Comparison of ENCODE assay signal across 7 mouse cellular contexts in genomic region chr3:98013401-98014281, GRCm38 (mm10). TPM values are rescaled to one million over a fixed set of nuclear protein-coding genes. Genes with fewer than 3 reads are reported as not detected.
DNase-seq lines count a peak whose midpoint lies in the region; ATAC-seq lines count a peak whose summit lies in the region.

Notch2 (plus strand) TSS chr3:98013527.

- H3K27me3 ChIP-seq in intestine, embryonic 15.5 days (replicated peaks): no peaks in the 10 kb centered on the region
- peaks cover 18% of the 10 kb centered on the region for H3K27me3 ChIP-seq in midbrain, embryonic 10.5 days (ENCODE audit: low read depth, poor library complexity, severe bottlenecking)

- intact Hi-C loops in left cerebral cortex, postnatal 25 days (cut with DNase I): loop anchor here (5.0 kb wide), 2 partner anchors 71 to 104 kb away; no protein-coding TSS in a partner anchor

- under 1% methylated on average over 88 of the region's 95 CpGs for WGBS in intestine, embryonic 15.5 days
- WGBS in midbrain, embryonic 10.5 days: under 1% methylated on average over 95 of the region's 95 CpGs

- peak within 1 kb of the TSS; percentile 94 for H3K4me3 ChIP-seq in intestine, embryonic 15.5 days (replicated peaks)
- H3K4me3 ChIP-seq in midbrain, embryonic 10.5 days: peak within 1 kb of the TSS; percentile 94

- peak; percentile 96 to 98 for DNase-seq in adrenal gland, adult (ENCODE audit: inconsistent age in 2 of 2, low spot score in 1 of 2)
- peak; percentile 95 for DNase-seq in embryo, embryonic 10.5 days (ENCODE audit: low spot score)
- peak; percentile 97 for DNase-seq in gastrocnemius, postnatal 25 days
- DNase-seq in left cerebral cortex, postnatal 25 days (ENCODE audit: low spot score in 2 of 2): peak; percentile 90 to 92
- peak; percentile 95 for DNase-seq in midbrain, embryonic 10.5 days (ENCODE audit: low spot score)
- DNase-seq in right cerebral cortex, postnatal 4 days: peak; percentile 92

- H3K9me3 ChIP-seq in intestine, embryonic 15.5 days: no peaks in the 10 kb centered on the region
- H3K9me3 ChIP-seq in midbrain, embryonic 10.5 days (replicated peaks): no peaks in the 10 kb centered on the region

- H3K4me2 ChIP-seq in intestine, embryonic 15.5 days (replicated peaks): peak within 1 kb of the TSS; percentile 82

- peaks cover 22% of the 10 kb centered on the region for H3K4me1 ChIP-seq in intestine, embryonic 15.5 days (replicated peaks)
- H3K4me1 ChIP-seq in midbrain, embryonic 10.5 days: peaks cover 75% of the 10 kb centered on the region

- H3K36me3 ChIP-seq in intestine, embryonic 15.5 days: no peaks in the 10 kb centered on the region
- H3K36me3 ChIP-seq in midbrain, embryonic 10.5 days: no peaks in the 10 kb centered on the region

- ATAC-seq in intestine, embryonic 15.5 days: peak; percentile 94

- peak within 1 kb of the TSS; percentile 92 for H3K27ac ChIP-seq in intestine, embryonic 15.5 days
- peak within 1 kb of the TSS; percentile 96 for H3K27ac ChIP-seq in midbrain, embryonic 10.5 days (replicated peaks)

- H3K9ac ChIP-seq in intestine, embryonic 15.5 days: peak within 1 kb of the TSS; percentile 97

RNA-seq across cellular contexts. Expression of gene Notch2, which starts in this region (rescaled TPM):
- total RNA-seq in gastrocnemius, postnatal 25 days (2021): 10 to 100 TPM in 1 of 2 experiments, 1 to 10 TPM in 1; 9.9 to 10.3 TPM
- polyA plus RNA-seq in intestine, embryonic 15.5 days (2015; fragmentation: Nextera tagmentation; extraction: Ambion mirVana): 15.8 and 17.9 TPM in 2 replicates
- total RNA-seq in left cerebral cortex, postnatal 25 days (2021): 10 to 100 TPM; 12.9 to 15.3 TPM
- 16.1 and 16.6 TPM in 2 replicates for polyA plus RNA-seq in midbrain, embryonic 10.5 days (2016; fragmentation: Nextera tagmentation; extraction: Ambion mirVana)

Comparison
In these comparisons a context has a peak if more than half of its experiments do, and no peak if none do; other contexts are left out.
1. Peak in every context shown above with its lines: DNase-seq, ATAC-seq, H3K4me3 ChIP-seq and H3K27ac ChIP-seq.